Mouse (Mus musculus): ENCODE measurements around the gene Atoh8. TPM values are rescaled to one million over a fixed set of nuclear protein-coding genes. Genes with fewer than 3 reads are reported as not detected.

Gene Atoh8
- 14.5 and 17.0 TPM in 2 replicates for polyA plus RNA-seq (2015; fragmentation: Nextera tagmentation; extraction: Ambion mirVana)

DNA sequence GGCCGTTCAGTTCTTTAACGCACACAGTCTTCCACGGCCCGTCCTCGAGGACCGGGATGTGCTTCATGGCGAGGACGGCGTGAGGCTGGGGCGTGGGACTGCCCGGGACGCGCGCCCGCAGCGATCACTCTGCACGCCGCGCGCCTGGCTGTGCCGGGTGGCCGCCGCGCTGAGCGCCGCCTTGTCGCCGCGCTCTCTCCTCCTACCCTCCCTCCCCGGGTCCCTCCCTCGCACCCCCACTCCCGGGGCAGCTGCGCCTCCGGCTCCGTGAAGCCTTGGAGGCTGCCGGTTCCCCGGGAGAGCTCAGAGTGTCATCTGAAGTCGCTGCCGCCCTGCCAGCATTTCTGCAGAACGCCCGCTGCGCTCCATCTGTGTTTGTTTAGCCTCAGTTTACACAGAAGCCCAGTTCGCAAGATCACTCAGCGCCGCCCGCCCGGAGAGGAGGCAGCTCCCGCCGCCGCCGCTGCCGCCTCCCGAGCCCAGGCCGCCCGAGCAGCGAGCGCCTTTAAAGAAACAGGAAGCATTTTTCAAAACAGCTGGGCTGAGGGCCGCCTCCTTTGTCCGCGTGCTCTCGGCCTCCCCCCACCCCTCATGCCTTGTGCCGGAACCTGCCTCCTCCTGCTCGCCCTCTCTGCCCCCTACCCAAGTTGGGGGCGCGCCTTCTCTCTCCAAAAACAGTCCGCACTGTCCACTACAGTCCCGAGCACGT, at the start of gene Atoh8:
Atoh8 (minus strand) TSS at position 480 of the 709 bp plus-strand sequence.
- peaks cover 22% of the 10 kb centered on the region for H3K4me1 ChIP-seq (ENCODE audit: control insufficient read depth, insufficient read depth, low read length)
- no peaks in the 10 kb centered on the region for H3K27me3 ChIP-seq (ENCODE audit: control insufficient read depth, insufficient read depth, low read length)
- no peaks in the 10 kb centered on the region for H3K36me3 ChIP-seq (ENCODE audit: control insufficient read depth, insufficient read depth)
- peak; percentile 31 for ATAC-seq (replicated peaks; ENCODE audit: extremely low read depth, insufficient read depth, low FRiP score)
- peak within 1 kb of the TSS; percentile 79 for H3K9ac ChIP-seq (ENCODE audit: low read length)
- H3K27ac ChIP-seq (ENCODE audit: low read length), result peak within 1 kb of the TSS; percentile 69
- peak within 1 kb of the TSS; percentile 71 for H3K4me3 ChIP-seq (ENCODE audit: low read length)
- peak within 1 kb of the TSS; percentile 98 for H3K4me2 ChIP-seq (ENCODE audit: low read depth, low read length)
- WGBS, result 2% methylated on average over 68 of the region's 68 CpGs
- no peaks in the 10 kb centered on the region for H3K9me3 ChIP-seq (replicated peaks; ENCODE audit: control insufficient read depth, low read length)

DNA sequence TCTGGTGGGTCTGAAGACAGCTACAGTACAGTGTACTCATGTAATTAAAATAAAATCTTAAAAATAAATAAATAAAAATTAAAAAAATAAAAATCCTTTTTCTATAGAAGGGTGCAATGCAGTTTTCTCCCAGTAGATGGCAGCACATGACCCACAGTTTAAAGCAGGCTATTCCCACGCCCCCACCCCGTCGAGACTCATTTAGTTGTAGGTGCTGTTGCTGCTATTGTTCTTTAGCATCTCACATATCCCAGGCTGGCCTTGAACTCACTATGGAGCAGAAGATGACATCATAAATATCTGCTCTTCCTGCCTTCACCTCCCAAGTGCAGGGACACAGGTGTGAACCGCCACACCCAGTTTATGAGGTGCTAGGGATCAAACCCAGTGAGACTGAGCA, 48.5 kb upstream of the Atoh8 start:
- H3K27me3 ChIP-seq (ENCODE audit: control insufficient read depth, insufficient read depth, low read length), result no peaks in the 10 kb centered on the region
- H3K4me3 ChIP-seq (ENCODE audit: low read length), result no peak overlapping the region
- no peak overlapping the region for H3K4me2 ChIP-seq (ENCODE audit: low read depth, low read length)
- ATAC-seq (replicated peaks; ENCODE audit: extremely low read depth, insufficient read depth, low FRiP score), result no peak
- H3K9ac ChIP-seq (ENCODE audit: low read length), result no peak overlapping the region
- no peak overlapping the region for H3K27ac ChIP-seq (ENCODE audit: low read length)
- H3K4me1 ChIP-seq (ENCODE audit: control insufficient read depth, insufficient read depth, low read length), result peaks cover 9% of the 10 kb centered on the region
- no peaks in the 10 kb centered on the region for H3K9me3 ChIP-seq (replicated peaks; ENCODE audit: control insufficient read depth, low read length)
- WGBS, result 21% methylated on average over 4 of the region's 4 CpGs
- H3K36me3 ChIP-seq (ENCODE audit: control insufficient read depth, insufficient read depth), result no peaks in the 10 kb centered on the region

DNA sequence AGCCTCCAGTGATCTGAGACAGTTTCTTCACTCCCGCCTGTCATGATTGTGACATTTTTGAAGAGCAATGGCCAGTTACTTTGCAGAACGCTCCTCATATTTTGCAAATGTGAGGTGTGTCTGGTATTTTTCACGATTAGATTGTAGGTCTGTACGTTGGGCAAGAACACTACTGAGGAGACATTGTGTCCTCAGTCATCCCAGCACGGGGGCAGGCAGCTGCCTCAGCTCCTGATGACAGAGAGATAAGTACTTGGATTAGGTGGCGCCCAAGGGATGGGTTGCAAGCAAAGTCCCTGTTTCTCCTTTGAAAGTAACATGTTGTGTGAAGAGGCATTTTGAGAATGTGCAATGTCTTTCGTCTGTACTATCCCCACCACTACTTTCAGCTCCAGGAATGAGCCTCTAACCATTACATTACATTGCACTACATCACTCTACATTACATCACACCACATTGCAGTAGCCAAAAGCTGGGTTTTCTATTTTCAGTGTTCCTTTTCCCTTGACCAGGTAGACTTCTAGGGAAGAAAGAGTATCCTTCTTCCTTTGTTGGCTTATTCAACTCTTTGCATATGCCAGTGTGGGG, 45.1 kb upstream of the Atoh8 start:
- no peak overlapping the region for H3K27ac ChIP-seq (ENCODE audit: low read length)
- peaks cover 28% of the 10 kb centered on the region for H3K4me1 ChIP-seq (ENCODE audit: control insufficient read depth, insufficient read depth, low read length)
- no peak overlapping the region for H3K4me2 ChIP-seq (ENCODE audit: low read depth, low read length)
- H3K4me3 ChIP-seq (ENCODE audit: low read length), result no peak overlapping the region
- H3K36me3 ChIP-seq (ENCODE audit: control insufficient read depth, insufficient read depth), result no peaks in the 10 kb centered on the region
- 0 out of 2 replicates have a peak, but pooled peaks cover 2% of the 10 kb centered on the region for H3K9me3 ChIP-seq (replicated peaks; ENCODE audit: control insufficient read depth, low read length)
- 44% methylated on average over 7 of the region's 7 CpGs for WGBS
- H3K9ac ChIP-seq (ENCODE audit: low read length), result no peak overlapping the region
- no peaks in the 10 kb centered on the region for H3K27me3 ChIP-seq (ENCODE audit: control insufficient read depth, insufficient read depth, low read length)
- no peak for ATAC-seq (replicated peaks; ENCODE audit: extremely low read depth, insufficient read depth, low FRiP score)

DNA sequence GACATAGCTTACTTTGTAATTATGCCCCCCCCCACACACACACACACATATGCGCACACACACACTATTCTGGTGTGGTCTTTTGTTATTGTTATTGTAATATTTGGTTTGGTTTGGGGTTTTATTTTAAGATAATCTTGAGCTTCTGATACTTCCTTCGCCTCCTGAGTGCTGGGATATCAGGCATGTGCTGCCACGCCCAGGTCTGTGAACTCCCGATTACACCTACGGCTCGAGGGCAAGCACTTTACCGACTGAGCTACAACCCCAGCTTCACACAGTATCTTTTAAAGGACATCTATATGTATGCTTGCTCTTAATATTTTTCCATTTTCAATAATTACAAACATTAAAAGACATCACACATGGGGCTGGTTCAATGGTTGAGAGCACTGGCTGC, 44.1 kb upstream of the Atoh8 start:
- Histone ChIP-seq H3K4me3 (ENCODE audit: low read length) (no peak overlapping the region), H3K9me3 (replicated peaks; ENCODE audit: control insufficient read depth, low read length) (0 out of 2 replicates have a peak, but pooled peaks cover 2% of the 10 kb centered on the region), H3K27ac (ENCODE audit: low read length) (no peak overlapping the region), H3K36me3 (ENCODE audit: control insufficient read depth, insufficient read depth) (no peaks in the 10 kb centered on the region), H3K4me2 (ENCODE audit: low read depth, low read length) (no peak overlapping the region), H3K4me1 (ENCODE audit: control insufficient read depth, insufficient read depth, low read length) (peaks cover 28% of the 10 kb centered on the region), H3K9ac (ENCODE audit: low read length) (no peak overlapping the region), H3K27me3 (ENCODE audit: control insufficient read depth, insufficient read depth, low read length) (no peaks in the 10 kb centered on the region)
- WGBS, result 73% methylated on average over 7 of the region's 7 CpGs
- ATAC-seq (replicated peaks; ENCODE audit: extremely low read depth, insufficient read depth, low FRiP score), result no peak

DNA sequence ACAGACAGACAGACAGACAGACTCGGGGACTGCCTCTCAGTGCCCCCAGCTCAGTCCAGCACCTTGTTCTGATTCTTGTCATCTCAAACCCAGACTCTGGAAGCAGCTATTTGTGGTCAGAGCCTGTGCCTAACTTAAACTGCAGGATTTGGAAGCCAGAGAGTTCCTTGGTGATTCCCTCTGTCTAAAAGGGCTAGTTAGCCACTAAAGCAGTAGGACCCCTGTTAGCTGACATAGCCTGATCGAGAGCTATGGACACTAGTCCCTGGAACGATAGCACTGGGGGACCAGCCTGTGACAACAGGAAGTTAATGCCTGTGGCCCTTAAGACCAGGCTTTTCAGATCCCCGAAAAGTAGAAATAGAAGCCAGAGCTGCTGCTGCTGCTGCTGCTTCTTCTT, 43.5 kb upstream of the Atoh8 start:
- Histone ChIP-seq H3K36me3 (ENCODE audit: control insufficient read depth, insufficient read depth) (no peaks in the 10 kb centered on the region), H3K4me2 (ENCODE audit: low read depth, low read length) (no peak overlapping the region), H3K4me1 (ENCODE audit: control insufficient read depth, insufficient read depth, low read length) (peaks cover 28% of the 10 kb centered on the region), H3K4me3 (ENCODE audit: low read length) (no peak overlapping the region), H3K27me3 (ENCODE audit: control insufficient read depth, insufficient read depth, low read length) (no peaks in the 10 kb centered on the region), H3K27ac (ENCODE audit: low read length) (peak overlapping the region; percentile 94), H3K9ac (ENCODE audit: low read length) (no peak overlapping the region), H3K9me3 (replicated peaks; ENCODE audit: control insufficient read depth, low read length) (0 out of 2 replicates have a peak, but pooled peaks cover 2% of the 10 kb centered on the region)
- 67% methylated on average over 4 of the region's 4 CpGs for WGBS
- no peak for ATAC-seq (replicated peaks; ENCODE audit: extremely low read depth, insufficient read depth, low FRiP score)

DNA sequence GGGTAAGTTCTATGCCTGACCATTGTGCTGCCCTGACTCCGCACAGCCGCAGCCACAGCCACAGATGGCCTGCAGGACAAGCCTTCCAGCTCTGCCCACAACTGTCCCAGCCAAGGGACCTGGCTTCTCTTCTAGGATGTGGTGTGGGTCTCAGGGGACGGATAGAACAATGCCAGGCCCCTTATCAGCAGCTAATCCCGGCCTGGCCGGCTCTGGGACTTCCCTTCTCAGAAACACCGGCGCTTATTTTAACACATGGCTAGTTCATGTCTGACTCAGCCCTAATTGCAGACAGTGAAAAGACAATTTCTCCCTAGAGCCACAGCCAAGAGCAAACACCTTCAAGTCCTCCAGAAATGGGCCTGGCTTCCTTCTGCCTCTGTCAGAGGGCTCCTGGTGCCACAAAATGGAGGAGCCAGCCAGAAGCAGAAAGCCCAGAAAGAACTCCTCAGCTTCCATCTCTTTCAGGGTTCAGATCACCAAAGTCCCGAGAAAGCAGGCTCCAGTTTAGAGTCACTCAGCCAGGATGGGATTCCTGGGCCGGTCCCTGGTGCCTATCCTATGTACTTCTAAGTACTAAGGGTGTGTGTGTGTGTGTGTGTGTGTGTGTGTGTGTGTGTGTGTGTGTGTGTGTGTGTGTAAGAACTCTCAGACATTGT, 42.3 kb upstream of the Atoh8 start:
- Histone ChIP-seq H3K4me3 (ENCODE audit: low read length) (no peak overlapping the region), H3K36me3 (ENCODE audit: control insufficient read depth, insufficient read depth) (no peaks in the 10 kb centered on the region), H3K27me3 (ENCODE audit: control insufficient read depth, insufficient read depth, low read length) (no peaks in the 10 kb centered on the region), H3K4me2 (ENCODE audit: low read depth, low read length) (no peak overlapping the region), H3K9me3 (replicated peaks; ENCODE audit: control insufficient read depth, low read length) (0 out of 2 replicates have a peak, but pooled peaks cover 2% of the 10 kb centered on the region), H3K27ac (ENCODE audit: low read length) (peak overlapping the region; percentile 94), H3K4me1 (ENCODE audit: control insufficient read depth, insufficient read depth, low read length) (peaks cover 30% of the 10 kb centered on the region), H3K9ac (ENCODE audit: low read length) (peak overlapping the region; percentile 54; the same call in 1 of the 2 replicates)
- ATAC-seq (replicated peaks; ENCODE audit: extremely low read depth, insufficient read depth, low FRiP score), result peak; percentile 90
- WGBS, result 28% methylated on average over 9 of the region's 9 CpGs

DNA sequence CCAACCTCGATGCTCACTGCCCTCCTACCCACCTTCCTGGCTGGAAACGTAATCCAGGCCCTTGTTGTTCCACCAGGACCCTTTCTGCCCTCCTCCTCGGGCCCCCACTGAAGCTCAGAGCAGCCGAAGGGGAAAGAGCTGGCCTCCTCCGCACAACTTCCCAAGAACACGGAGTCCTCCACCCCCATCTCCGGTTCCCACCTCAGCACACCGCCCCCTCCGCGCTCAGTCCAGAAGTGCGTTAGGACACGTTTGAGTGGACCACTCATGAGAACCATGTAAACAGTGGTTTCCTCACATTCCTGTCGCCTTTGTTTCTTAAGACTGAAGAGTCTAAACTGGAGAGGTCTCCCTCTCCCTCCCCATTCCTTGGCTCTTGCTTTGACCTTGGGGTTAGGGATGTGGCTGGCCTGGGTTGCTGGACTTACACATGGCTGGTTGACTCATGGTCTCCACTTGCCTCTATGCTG, 41.6 kb upstream of the Atoh8 start:
- H3K27ac ChIP-seq (ENCODE audit: low read length), result peak overlapping the region; percentile 94
- no peak overlapping the region for H3K4me3 ChIP-seq (ENCODE audit: low read length)
- peaks cover 37% of the 10 kb centered on the region for H3K4me1 ChIP-seq (ENCODE audit: control insufficient read depth, insufficient read depth, low read length)
- H3K9ac ChIP-seq (ENCODE audit: low read length), result no peak overlapping the region
- H3K36me3 ChIP-seq (ENCODE audit: control insufficient read depth, insufficient read depth), result no peaks in the 10 kb centered on the region
- 0 out of 2 replicates have a peak, but pooled peaks cover 2% of the 10 kb centered on the region for H3K9me3 ChIP-seq (replicated peaks; ENCODE audit: control insufficient read depth, low read length)
- peak; percentile 52 for ATAC-seq (replicated peaks; ENCODE audit: extremely low read depth, insufficient read depth, low FRiP score)
- no peaks in the 10 kb centered on the region for H3K27me3 ChIP-seq (ENCODE audit: control insufficient read depth, insufficient read depth, low read length)
- 64% methylated on average over 13 of the region's 13 CpGs for WGBS
- H3K4me2 ChIP-seq (ENCODE audit: low read depth, low read length), result no peak overlapping the region

DNA sequence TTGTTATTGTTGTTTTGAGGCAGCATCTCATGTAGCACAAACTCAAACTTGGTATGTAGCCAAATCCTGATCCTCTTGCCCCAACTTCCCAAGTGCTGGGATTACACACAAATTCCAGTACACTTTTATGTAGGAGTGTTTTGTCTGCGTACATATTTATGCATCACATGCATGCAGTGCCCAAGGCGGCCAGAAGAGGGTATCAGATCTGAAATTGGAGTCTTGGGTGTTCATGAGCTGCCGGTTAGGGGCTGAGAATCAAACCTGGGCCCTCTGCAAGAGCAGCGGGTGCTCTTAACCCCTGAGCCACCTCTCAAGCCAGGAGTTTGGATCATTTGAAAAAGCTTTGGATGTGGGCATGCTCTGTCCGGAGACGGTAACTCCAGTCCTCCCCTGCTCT, 40.8 kb upstream of the Atoh8 start:
- Histone ChIP-seq H3K27ac (ENCODE audit: low read length) (peak overlapping the region; percentile 94), H3K27me3 (ENCODE audit: control insufficient read depth, insufficient read depth, low read length) (no peaks in the 10 kb centered on the region), H3K9ac (ENCODE audit: low read length) (no peak overlapping the region), H3K9me3 (replicated peaks; ENCODE audit: control insufficient read depth, low read length) (0 out of 2 replicates have a peak, but pooled peaks cover 2% of the 10 kb centered on the region), H3K4me3 (ENCODE audit: low read length) (no peak overlapping the region), H3K36me3 (ENCODE audit: control insufficient read depth, insufficient read depth) (no peaks in the 10 kb centered on the region), H3K4me1 (ENCODE audit: control insufficient read depth, insufficient read depth, low read length) (peaks cover 37% of the 10 kb centered on the region), H3K4me2 (ENCODE audit: low read depth, low read length) (no peak overlapping the region)
- ATAC-seq (replicated peaks; ENCODE audit: extremely low read depth, insufficient read depth, low FRiP score), result no peak
- WGBS, result 91% methylated on average over 6 of the region's 6 CpGs

DNA sequence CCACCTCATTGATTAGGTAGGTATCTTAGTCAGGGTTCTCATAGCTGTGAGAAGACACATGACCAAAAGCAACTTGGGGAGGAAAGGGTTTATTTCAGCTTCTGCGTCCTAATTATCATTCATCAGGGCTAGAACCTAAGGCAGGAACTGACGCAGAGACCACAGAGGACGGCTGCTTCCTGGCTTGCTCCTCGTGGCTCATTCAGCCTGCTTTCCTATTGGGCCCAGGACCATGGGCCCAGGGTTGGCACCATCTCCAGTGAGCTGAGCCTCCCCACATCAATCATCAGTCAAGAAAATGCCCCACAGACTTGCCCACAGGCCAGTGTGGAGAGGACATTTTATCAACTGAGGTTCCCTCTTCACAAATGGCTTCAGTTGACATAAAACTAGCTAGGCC, 40.1 kb upstream of the Atoh8 start:
- no peaks in the 10 kb centered on the region for H3K27me3 ChIP-seq (ENCODE audit: control insufficient read depth, insufficient read depth, low read length)
- no peaks in the 10 kb centered on the region for H3K36me3 ChIP-seq (ENCODE audit: control insufficient read depth, insufficient read depth)
- no peak overlapping the region for H3K4me3 ChIP-seq (ENCODE audit: low read length)
- ATAC-seq (replicated peaks; ENCODE audit: extremely low read depth, insufficient read depth, low FRiP score), result no peak
- no peak overlapping the region for H3K27ac ChIP-seq (ENCODE audit: low read length)
- WGBS, result 63% methylated on average over 4 of the region's 4 CpGs
- H3K9me3 ChIP-seq (replicated peaks; ENCODE audit: control insufficient read depth, low read length), result 0 out of 2 replicates have a peak, but pooled peaks cover 2% of the 10 kb centered on the region
- H3K9ac ChIP-seq (ENCODE audit: low read length), result no peak overlapping the region
- H3K4me1 ChIP-seq (ENCODE audit: control insufficient read depth, insufficient read depth, low read length), result peaks cover 37% of the 10 kb centered on the region
- H3K4me2 ChIP-seq (ENCODE audit: low read depth, low read length), result no peak overlapping the region

Measured in heart, embryonic 16.5 days (tissue).